Mouse (Mus musculus) liver, postnatal 0 days (tissue): Measurements from ENCODE around the gene Wnt8b.

ENCODE experiments used
- CTCF ChIP-seq: sonication (generic); IDR thresholded peaks from 2 replicates; pipeline ENCODE4 v1.5.1; 2016; ENCODE audit warnings: antibody characterized with exemption, low read depth
- EP300 ChIP-seq: IDR thresholded peaks from 2 replicates; pipeline ENCODE4 v1.6.1; 2016; ENCODE audit warnings: antibody characterized with exemption, low read depth, mild to moderate bottlenecking

- TF ChIP-seq CTCF (no peak), EP300 (no peak)
Measured at GRCm38 (mm10) chr19:44461500-44461899, 31.8 kb upstream of the Wnt8b start.
